Mouse (Mus musculus) spleen, adult 2 months (tissue): ENCODE data around the gene Smcr8.

ENCODE experiments used
- CTCF ChIP-seq: fragments of 200-500 bp; IDR thresholded peaks from 2 replicates; pipeline ENCODE4 v1.5.1; 2011; ENCODE audit warnings: mild to moderate bottlenecking, inconsistent platforms; ENCODE audit not compliant: insufficient read depth, insufficient read length, insufficient replicate concordance; ENCODE audit errors: extremely low read depth
- POLR2A ChIP-seq: fragments of 200-500 bp; IDR thresholded peaks from 2 replicates; pipeline ENCODE4 v1.6.1; 2011; ENCODE audit warnings: low read depth, low read length, inconsistent platforms

DNA sequence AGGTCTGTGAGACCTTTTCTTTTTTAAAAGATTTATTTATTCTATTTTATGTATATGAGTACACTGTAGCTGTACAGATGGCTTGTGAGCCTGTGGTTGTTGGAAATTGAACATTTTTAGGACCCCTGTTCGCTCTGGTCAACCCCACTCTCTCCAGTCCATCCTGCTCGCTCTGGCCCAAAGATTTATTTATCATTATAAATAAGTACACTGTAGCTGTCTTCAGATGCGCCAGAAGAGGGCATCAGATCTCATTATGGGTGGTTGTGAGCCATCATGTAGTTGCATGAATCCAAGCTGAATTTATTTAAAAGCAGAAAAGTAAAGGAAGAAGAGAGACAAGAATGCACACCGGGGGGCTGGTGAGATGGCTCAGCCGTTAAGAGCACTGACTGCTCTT is 42.1 kb upstream of the Smcr8 start:
- TF ChIP-seq POLR2A (no peak), CTCF (no peak)
